Mouse (Mus musculus) ES-Bruce4 (cell line): ENCODE measurements around the gene Gm49361.

Experiments used
- CTCF ChIP-seq: IDR thresholded peaks from one replicate; pipeline ENCODE4 v1.8.1; 2011; ENCODE audit warnings: low read depth, low read length
- POLR2A ChIP-seq: IDR thresholded peaks from one replicate; pipeline ENCODE4 v1.8.1; 2011; ENCODE audit warnings: low read length; ENCODE audit not compliant: insufficient read depth

- TF ChIP-seq CTCF (no peak), POLR2A (no peak)
These were observed 46.9 kb downstream of the Gm49361 start for GRCm38 (mm10) chr14:57699016-57699415.
